Mouse (Mus musculus): Measurements from ENCODE around the gene Gzmk. TPM values are rescaled to one million over a fixed set of nuclear protein-coding genes. Genes with fewer than 3 reads are reported as not detected.
A peak's percentile ranks its signal among the peaks of the same experiment; 100 is the strongest.

Gene Gzmk
- polyA plus RNA-seq, 1 experiment, result not detected

DNA sequence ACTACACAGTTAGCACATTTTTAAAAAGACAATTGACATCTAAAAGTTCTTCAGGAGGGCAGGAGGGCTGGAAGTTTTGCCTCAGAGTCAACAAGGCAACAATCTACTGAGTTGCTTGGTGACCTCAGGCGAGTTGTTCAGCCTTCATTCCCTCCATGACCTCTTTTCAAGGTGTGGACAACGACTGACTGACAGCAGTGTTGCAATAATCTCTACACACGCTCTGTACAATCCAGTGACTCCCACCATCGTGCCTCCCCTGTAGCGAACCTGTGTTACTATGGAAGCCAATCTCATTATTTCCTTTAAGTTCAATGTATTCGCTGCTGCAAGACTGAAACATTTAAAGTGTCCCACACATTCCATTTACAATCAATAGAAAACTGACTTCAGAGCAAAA is 3.9 kb downstream of the Gzmk start:
- WGBS, result 56% methylated on average over 6 of the region's 6 CpGs
- no peak overlapping the region for H3K27ac ChIP-seq (ENCODE audit: control insufficient read depth, insufficient read depth, low read depth, low read length, poor library complexity)
- H3K4me3 ChIP-seq (replicated peaks; ENCODE audit: control insufficient read depth, low read depth, low read length), result no peak overlapping the region
- TF ChIP-seq CTCF (IDR thresholded peaks at IDR 0.05; ENCODE audit: control insufficient read depth, insufficient read depth, low read length) (no peak), POLR2A (IDR thresholded peaks at IDR 0.05; ENCODE audit: borderline replicate concordance, control insufficient read depth, low read depth, low read length) (no peak)
- no peaks in the 10 kb centered on the region; the same call in 1 of the 2 replicates for H3K4me1 ChIP-seq (ENCODE audit: control insufficient read depth, insufficient read depth, low read length)

DNA sequence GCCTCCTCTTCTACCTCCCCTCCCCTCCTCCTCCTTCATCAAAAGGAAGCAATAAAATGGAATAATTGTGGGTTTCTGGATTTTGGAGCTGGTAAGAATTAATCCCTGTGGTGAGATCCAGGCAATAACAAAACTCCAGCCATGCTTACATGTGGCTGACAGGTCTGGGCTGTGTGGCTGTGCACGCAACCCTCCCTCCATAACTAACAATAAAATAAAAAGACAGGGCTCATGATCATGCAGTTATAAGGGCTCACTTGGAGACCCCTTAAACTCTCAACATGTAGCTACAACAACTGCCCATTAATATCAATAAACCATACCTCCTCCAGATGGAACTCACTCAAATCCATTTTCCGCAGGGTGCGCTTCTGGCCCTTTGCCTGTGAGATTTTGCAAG is 11.8 kb downstream of the Gzmk start:
- Histone ChIP-seq H3K4me1 (ENCODE audit: control insufficient read depth, insufficient read depth, low read length) (no peaks in the 10 kb centered on the region; the same call in 1 of the 2 replicates), H3K27ac (ENCODE audit: control insufficient read depth, insufficient read depth, low read depth, low read length, poor library complexity) (no peak overlapping the region), H3K4me3 (replicated peaks; ENCODE audit: control insufficient read depth, low read depth, low read length) (no peak overlapping the region)
- WGBS, result 89% methylated on average over 3 of the region's 3 CpGs
- no peak for TF ChIP-seq CTCF (IDR thresholded peaks at IDR 0.05; ENCODE audit: control insufficient read depth, insufficient read depth, low read length)
- no peak for TF ChIP-seq POLR2A (IDR thresholded peaks at IDR 0.05; ENCODE audit: borderline replicate concordance, control insufficient read depth, low read depth, low read length)

DNA sequence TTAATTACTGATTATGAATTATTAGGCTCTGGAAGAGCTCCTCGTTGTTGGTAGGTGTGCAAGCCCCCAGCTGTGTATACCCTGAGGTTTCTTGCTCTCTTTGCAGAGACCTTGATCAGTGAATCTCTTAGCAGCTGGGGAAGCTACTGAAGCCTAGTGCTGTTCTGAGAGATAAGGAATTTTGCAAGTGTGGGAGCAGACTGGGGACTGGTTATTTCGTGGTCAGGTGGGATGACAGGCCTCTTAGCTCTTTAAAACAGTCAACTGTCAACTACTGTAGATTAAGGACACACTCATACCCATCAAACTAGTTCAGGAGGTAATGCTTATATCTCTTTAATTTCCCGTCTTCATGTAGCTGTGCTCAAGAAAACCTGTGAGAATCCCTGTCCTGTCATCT is 13.3 kb downstream of the Gzmk start:
- WGBS, result 23% methylated on average over 3 of the region's 3 CpGs
- H3K27ac ChIP-seq (ENCODE audit: control insufficient read depth, insufficient read depth, low read depth, low read length, poor library complexity), result no peak overlapping the region
- TF ChIP-seq CTCF (IDR thresholded peaks at IDR 0.05; ENCODE audit: control insufficient read depth, insufficient read depth, low read length) (no peak), POLR2A (IDR thresholded peaks at IDR 0.05; ENCODE audit: borderline replicate concordance, control insufficient read depth, low read depth, low read length) (no peak)

DNA sequence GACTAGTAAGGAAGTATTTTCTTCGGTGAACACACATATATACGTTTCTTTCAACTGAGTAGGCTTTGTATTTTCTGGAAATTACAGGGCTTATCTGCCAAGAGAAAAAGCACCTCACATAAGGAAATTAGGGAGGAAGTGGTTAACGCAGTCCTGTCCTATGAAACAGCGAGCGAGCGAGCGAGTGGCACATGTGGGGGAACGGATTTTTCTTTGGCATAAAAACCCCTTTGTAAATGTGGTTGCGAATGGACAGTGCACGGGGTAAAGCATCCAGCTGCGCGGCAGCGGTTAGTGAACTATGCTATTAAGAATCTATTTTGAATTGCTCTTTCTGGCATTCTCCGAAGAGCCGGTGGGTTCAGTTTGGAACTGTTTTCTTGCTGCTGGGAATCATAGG is 14.4 kb downstream of the Gzmk start:
- H3K4me3 ChIP-seq (replicated peaks; ENCODE audit: control insufficient read depth, low read depth, low read length), result no peak overlapping the region
- TF ChIP-seq CTCF (IDR thresholded peaks at IDR 0.05; ENCODE audit: control insufficient read depth, insufficient read depth, low read length), result no peak
- TF ChIP-seq POLR2A (IDR thresholded peaks at IDR 0.05; ENCODE audit: borderline replicate concordance, control insufficient read depth, low read depth, low read length), result no peak
- 2% methylated on average over 15 of the region's 15 CpGs for WGBS
- no peak overlapping the region for H3K27ac ChIP-seq (ENCODE audit: control insufficient read depth, insufficient read depth, low read depth, low read length, poor library complexity)
- H3K4me1 ChIP-seq (ENCODE audit: control insufficient read depth, insufficient read depth, low read length), result no peaks in the 10 kb centered on the region; the same call in 1 of the 2 replicates

More for the DNA sequence above, 13.3 kb downstream of the Gzmk start:
- no peak overlapping the region for H3K4me3 ChIP-seq (replicated peaks; ENCODE audit: control insufficient read depth, low read depth, low read length)
- no peaks in the 10 kb centered on the region; the same call in 1 of the 2 replicates for H3K4me1 ChIP-seq (ENCODE audit: control insufficient read depth, insufficient read depth, low read length)

DNA sequence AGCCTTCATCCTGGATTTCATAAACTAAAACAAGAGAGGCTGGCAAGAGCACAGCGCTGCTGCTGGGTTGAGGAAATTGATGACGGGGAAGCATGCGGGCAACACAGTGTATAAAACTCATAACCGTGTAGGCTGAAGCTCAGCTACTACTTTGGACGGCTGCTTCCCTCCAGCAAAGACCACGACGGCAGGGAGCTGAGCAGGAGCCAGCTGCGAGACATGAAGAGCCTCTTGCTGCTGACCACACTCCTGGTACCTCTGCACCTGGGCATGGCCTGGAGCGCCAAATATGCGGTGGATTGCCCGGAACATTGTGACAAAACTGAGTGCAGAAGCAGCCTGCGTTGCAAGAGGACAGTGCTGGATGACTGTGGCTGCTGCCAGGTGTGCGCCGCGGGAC is 16.1 kb downstream of the Gzmk start, which contains the start of gene Esm1:
TSS of gene Esm1 (plus strand) at position 36 of the 400 bp plus-strand sequence.
- peak within 1 kb of the TSS; percentile 39; the same call in 1 of the 2 replicates for H3K27ac ChIP-seq (ENCODE audit: control insufficient read depth, insufficient read depth, low read depth, low read length, poor library complexity)
- TF ChIP-seq CTCF (IDR thresholded peaks at IDR 0.05; ENCODE audit: control insufficient read depth, insufficient read depth, low read length), result no peak
- TF ChIP-seq POLR2A (IDR thresholded peaks at IDR 0.05; ENCODE audit: borderline replicate concordance, control insufficient read depth, low read depth, low read length), result no peak
- peak within 1 kb of the TSS; percentile 20 for H3K4me3 ChIP-seq (replicated peaks; ENCODE audit: control insufficient read depth, low read depth, low read length)
- no peaks in the 10 kb centered on the region; the same call in 1 of the 2 replicates for H3K4me1 ChIP-seq (ENCODE audit: control insufficient read depth, insufficient read depth, low read length)
- 18% methylated on average over 15 of the region's 15 CpGs for WGBS

DNA sequence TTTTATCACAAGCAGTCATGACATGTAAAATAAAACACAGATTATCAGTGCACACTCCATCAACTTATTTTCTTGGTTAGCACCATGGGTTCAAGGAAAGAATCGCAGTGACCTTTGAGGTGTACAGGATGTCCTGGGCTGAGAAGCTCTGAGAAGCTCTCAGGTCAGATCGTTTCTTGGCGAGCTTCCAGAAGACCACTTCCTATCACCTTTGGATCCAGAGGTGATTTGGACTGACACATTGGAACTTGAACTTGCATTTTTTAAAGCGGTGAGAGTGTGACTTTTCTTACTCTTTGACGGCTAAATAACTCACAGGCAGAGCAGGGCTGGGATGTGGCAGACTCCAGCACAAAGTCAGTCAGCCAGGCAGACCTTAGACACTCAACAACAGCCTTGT is 20.4 kb downstream of the Gzmk start:
- Histone ChIP-seq H3K4me3 (replicated peaks; ENCODE audit: control insufficient read depth, low read depth, low read length) (no peak overlapping the region), H3K4me1 (ENCODE audit: control insufficient read depth, insufficient read depth, low read length) (no peaks in the 10 kb centered on the region; the same call in 1 of the 2 replicates), H3K27ac (ENCODE audit: control insufficient read depth, insufficient read depth, low read depth, low read length, poor library complexity) (no peak overlapping the region)
- no peak for TF ChIP-seq CTCF (IDR thresholded peaks at IDR 0.05; ENCODE audit: control insufficient read depth, insufficient read depth, low read length)
- no peak for TF ChIP-seq POLR2A (IDR thresholded peaks at IDR 0.05; ENCODE audit: borderline replicate concordance, control insufficient read depth, low read depth, low read length)
- WGBS, result 77% methylated on average over 5 of the region's 5 CpGs

DNA sequence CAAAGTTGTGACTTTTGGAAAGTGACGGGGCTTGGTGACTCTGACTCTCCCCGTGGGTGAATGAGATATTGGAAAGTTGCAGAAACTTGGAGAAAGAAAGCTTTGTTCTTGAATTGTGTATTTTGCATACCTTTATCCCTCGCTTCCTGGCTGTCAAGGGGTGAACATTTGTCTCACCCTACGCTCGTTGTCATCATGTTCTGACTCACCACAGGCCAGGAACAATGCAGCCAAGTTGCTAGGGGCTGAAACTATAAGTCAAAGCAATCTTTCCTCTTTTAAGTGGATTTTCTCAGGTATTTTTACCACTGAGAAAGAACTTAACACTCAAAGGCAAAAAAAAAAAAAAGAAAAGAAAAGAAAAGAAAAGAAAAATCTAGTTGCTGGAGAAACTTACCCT is 22.6 kb downstream of the Gzmk start:
- Histone ChIP-seq H3K4me1 (ENCODE audit: control insufficient read depth, insufficient read depth, low read length) (no peaks in the 10 kb centered on the region), H3K27ac (ENCODE audit: control insufficient read depth, insufficient read depth, low read depth, low read length, poor library complexity) (no peak overlapping the region), H3K4me3 (replicated peaks; ENCODE audit: control insufficient read depth, low read depth, low read length) (no peak overlapping the region)
- TF ChIP-seq POLR2A (IDR thresholded peaks at IDR 0.05; ENCODE audit: borderline replicate concordance, control insufficient read depth, low read depth, low read length) (no peak), CTCF (IDR thresholded peaks at IDR 0.05; ENCODE audit: control insufficient read depth, insufficient read depth, low read length) (no peak)
- WGBS, result 75% methylated on average over 5 of the region's 5 CpGs

DNA sequence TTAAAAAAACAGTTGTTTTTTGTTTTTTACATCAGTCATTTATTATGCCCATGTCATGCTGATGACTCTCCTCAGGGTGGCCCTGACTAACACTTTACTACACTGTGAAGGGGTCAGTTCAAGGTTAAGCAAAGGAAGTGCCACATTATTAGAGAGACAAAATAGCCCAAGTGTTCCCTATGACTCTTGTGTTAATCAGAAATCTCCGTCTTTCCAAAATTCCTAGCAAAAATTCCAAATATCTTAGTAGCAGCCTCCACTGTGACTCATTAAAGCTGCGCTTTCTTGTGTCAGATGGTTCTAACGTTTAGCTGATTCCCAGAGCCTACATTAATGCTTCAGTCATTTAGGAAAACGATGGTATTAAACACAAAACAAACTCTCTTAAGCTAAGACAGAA is 23.5 kb downstream of the Gzmk start:
- TF ChIP-seq CTCF (IDR thresholded peaks at IDR 0.05; ENCODE audit: control insufficient read depth, insufficient read depth, low read length), result no peak
- no peak for TF ChIP-seq POLR2A (IDR thresholded peaks at IDR 0.05; ENCODE audit: borderline replicate concordance, control insufficient read depth, low read depth, low read length)
- 82% methylated on average over 4 of the region's 4 CpGs for WGBS
- H3K4me3 ChIP-seq (replicated peaks; ENCODE audit: control insufficient read depth, low read depth, low read length), result no peak overlapping the region
- peaks cover 1% of the 10 kb centered on the region; the same call in 1 of the 2 replicates for H3K4me1 ChIP-seq (ENCODE audit: control insufficient read depth, insufficient read depth, low read length)
- H3K27ac ChIP-seq (ENCODE audit: control insufficient read depth, insufficient read depth, low read depth, low read length, poor library complexity), result no peak overlapping the region

DNA sequence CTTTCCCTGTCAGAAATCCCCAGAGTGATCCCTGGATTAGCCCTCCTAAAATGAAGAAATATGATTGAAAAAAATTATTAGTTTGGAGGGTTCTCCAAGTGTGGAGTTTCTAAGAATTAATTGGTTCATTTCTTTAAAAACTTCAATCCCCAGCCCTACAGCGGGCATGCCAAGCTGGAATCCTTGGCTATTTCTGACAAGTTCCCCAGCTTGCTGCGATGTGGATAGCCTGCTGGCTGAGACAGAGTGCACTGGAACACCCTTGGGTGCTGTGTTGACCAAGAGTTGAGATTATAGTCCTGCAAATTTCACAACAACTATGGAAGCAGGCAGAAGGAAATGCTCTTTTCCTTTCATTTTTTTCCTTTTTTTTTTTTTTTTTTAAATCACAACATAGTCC is 24.1 kb downstream of the Gzmk start:
- Histone ChIP-seq H3K27ac (ENCODE audit: control insufficient read depth, insufficient read depth, low read depth, low read length, poor library complexity) (no peak overlapping the region), H3K4me1 (ENCODE audit: control insufficient read depth, insufficient read depth, low read length) (peaks cover 1% of the 10 kb centered on the region; the same call in 1 of the 2 replicates), H3K4me3 (replicated peaks; ENCODE audit: control insufficient read depth, low read depth, low read length) (no peak overlapping the region)
- TF ChIP-seq POLR2A (IDR thresholded peaks at IDR 0.05; ENCODE audit: borderline replicate concordance, control insufficient read depth, low read depth, low read length) (no peak), CTCF (IDR thresholded peaks at IDR 0.05; ENCODE audit: control insufficient read depth, insufficient read depth, low read length) (no peak)
- WGBS, result 79% methylated on average over 2 of the region's 2 CpGs

Measured in bone marrow, adult 2 months (tissue).